In the genomic region with DNA sequence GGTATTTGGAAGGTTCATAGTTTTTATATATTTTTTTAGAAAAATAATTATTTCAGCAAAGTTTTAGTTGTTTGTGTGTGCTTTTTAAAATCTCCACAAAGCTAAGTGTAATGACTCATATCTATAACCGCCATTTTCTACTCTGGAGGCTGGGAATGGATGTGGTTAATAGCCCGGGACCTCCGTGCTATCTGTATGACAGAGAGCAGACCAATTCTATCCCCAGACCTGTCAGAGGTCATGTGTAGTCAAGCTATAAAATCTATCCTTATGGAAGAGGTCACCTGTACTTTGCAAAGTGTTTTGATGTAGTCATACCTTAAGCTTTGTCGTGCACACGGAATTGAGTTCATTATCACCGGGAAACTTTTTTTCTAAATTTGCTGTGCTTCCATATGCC, we compare ENCODE assay signal across 31 mouse cellular contexts. TPM values are rescaled to one million over a fixed set of nuclear protein-coding genes. Genes with fewer than 3 reads are reported as not detected.
"Had no signal": no experiment of that assay in that cellular context is flagged by ENCODE, and none has a peak within 500 bp of the region (broad histone marks: within the 10 kb centered on the region; RNA-seq: fewer than 3 reads in every experiment).

No protein-coding gene starts in this region.

- H3K4me1 ChIP-seq: embryonic facial prominence, embryonic 12.5 days had no signal

- H3K36me3 ChIP-seq: embryonic facial prominence, embryonic 10.5 days; embryonic facial prominence, embryonic 12.5 days; embryonic facial prominence, embryonic 13.5 days; embryonic facial prominence, embryonic 15.5 days; forebrain, embryonic 10.5 days; forebrain, embryonic 12.5 days; forebrain, embryonic 15.5 days had no signal

- H3K27ac ChIP-seq: embryonic facial prominence, embryonic 10.5 days; embryonic facial prominence, embryonic 12.5 days; embryonic facial prominence, embryonic 13.5 days; embryonic facial prominence, embryonic 15.5 days; forebrain, embryonic 10.5 days; forebrain, embryonic 12.5 days; forebrain, embryonic 13.5 days; forebrain, embryonic 15.5 days; heart, adult 2 months had no signal

- DNase-seq: cerebellum, adult 2 months; cerebellum, adult 8-10 months; cerebellum, adult 9-10 months; cerebellum, adult 9-11 months; cerebellum, postnatal 10 days; cerebellum, postnatal 14 days; cerebellum, postnatal 25 days; cerebellum, postnatal 36 days; embryo, embryonic 11 days; forebrain, postnatal 0 days; gastrocnemius, postnatal 10 days; gastrocnemius, postnatal 25 days; gastrocnemius, postnatal 36 days; heart, adult 11 months; heart, adult 18-20 months; heart, adult 2 months had no signal

- H3K9me3 ChIP-seq: embryonic facial prominence, embryonic 10.5 days; embryonic facial prominence, embryonic 12.5 days; embryonic facial prominence, embryonic 13.5 days; embryonic facial prominence, embryonic 15.5 days; forebrain, embryonic 10.5 days; forebrain, embryonic 12.5 days; forebrain, embryonic 13.5 days; forebrain, embryonic 15.5 days had no signal

- H3K4me2 ChIP-seq: embryonic facial prominence, embryonic 12.5 days; embryonic facial prominence, embryonic 13.5 days; embryonic facial prominence, embryonic 15.5 days; forebrain, embryonic 12.5 days; forebrain, embryonic 13.5 days; forebrain, embryonic 15.5 days had no signal

- H3K27me3 ChIP-seq: embryonic facial prominence, embryonic 12.5 days; embryonic facial prominence, embryonic 13.5 days; embryonic facial prominence, embryonic 15.5 days; forebrain, embryonic 15.5 days had no signal

- H3K9ac ChIP-seq: embryonic facial prominence, embryonic 12.5 days; embryonic facial prominence, embryonic 13.5 days; embryonic facial prominence, embryonic 15.5 days; forebrain, embryonic 12.5 days; forebrain, embryonic 13.5 days; forebrain, embryonic 15.5 days; forebrain, postnatal 0 days had no signal

- H3K4me3 ChIP-seq: embryonic facial prominence, embryonic 10.5 days; embryonic facial prominence, embryonic 12.5 days; embryonic facial prominence, embryonic 13.5 days; embryonic facial prominence, embryonic 15.5 days; erythroblast, embryonic 14.5 days; forebrain, embryonic 10.5 days; forebrain, embryonic 12.5 days; forebrain, embryonic 13.5 days; forebrain, embryonic 15.5 days; heart, adult 2 months had no signal

- ATAC-seq: forebrain, embryonic 13.5 days; forebrain, embryonic 14.5 days; forebrain, embryonic 15.5 days; forebrain, embryonic 16.5 days; forebrain, postnatal 0 days had no signal

RNA-seq across cellular contexts. Expression of a gene that starts 23.3 kb away (rescaled TPM):
- total RNA-seq: common myeloid progenitor, adult 5-6 weeks; granulocyte monocyte progenitor cell, adult 5-6 weeks had no signal
- polyA plus RNA-seq: cortical plate, adult 2 months; erythroblast, embryonic 14.5 days; frontal cortex, adult 2 months had no signal
